Mouse (Mus musculus) NIH3T3 (cell line): ENCODE results near the gene Stag3.
A peak's percentile ranks its signal among the peaks of the same experiment; 100 is the strongest.

Experiments used
- DNase-seq: peaks from one replicate; pipeline ENCODE4 v3.0.0-alpha.2; 2012; ENCODE audit warnings: low read depth

Gene Stag3

DNA sequence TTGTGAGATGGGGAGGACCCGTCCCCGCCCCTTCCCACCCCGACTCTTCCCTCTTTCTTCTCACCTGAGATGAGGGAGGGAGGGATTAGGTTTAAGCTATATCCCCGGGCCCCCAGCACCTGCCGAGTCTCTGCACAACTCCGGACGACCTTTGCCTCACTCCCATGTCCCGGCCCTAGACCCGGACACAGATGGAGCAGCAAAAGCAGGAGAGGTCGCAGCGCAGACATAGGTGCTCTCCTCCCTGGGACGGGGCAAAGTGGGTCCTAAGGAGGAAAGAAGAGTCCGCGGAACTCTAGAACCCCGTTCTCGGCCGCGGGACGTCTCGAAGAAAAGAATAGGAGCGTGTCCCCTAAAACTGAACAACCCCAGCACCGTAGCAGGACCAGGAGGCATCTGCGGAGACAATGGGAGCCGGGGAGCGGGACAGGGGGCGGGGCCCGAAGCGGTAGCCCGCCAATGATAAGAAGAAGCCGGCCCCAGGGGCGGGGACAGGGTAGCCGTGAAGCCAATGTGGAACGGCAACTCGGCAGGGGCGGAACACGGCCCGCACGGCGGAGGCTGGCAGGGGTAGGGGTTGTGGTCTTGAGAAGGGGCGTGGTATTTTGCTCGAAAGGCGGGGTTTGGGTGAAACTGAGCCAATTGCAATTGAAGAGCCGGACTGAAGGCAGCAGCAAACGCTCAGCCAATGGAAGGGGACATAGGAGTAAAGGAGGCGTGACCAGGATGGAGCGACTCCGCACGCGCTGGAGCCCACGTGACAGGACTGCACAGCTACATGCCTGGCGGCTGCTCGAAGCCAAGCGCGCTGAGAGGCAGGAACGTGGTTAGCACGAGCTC, at the start of gene Stag3, which contains the start of the genes Gm43720 and Gpc2:
Gene Stag3, plus strand, starts transcription at position 656 of the 840 bp plus-strand sequence.
Gene Gm43720, minus strand, starts transcription at position 374 of the 840 bp plus-strand sequence.
Gene Gpc2, minus strand, starts transcription at position 421 of the 840 bp plus-strand sequence.
- DNase-seq, result no peak

DNA sequence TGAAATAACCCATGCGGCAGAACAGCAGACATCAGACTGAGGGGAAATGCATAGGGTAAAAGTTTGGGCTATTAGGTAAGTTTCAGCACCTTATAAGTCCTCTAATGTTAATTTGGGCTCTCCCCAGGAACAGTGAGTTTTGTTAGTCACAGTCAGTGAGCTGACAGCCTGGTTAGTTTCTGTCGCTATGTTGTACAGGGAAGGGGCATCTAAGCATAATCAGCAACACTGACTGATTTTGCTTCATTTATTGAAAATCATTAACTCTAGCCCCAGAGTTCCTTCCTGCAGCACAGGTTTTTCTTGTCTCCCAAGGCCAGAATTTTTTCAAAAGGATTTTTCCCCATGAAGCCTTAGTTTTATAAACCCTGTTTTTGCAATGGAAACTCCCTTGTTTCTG, 46.3 kb upstream of the Stag3 start:
- no peak for DNase-seq

DNA sequence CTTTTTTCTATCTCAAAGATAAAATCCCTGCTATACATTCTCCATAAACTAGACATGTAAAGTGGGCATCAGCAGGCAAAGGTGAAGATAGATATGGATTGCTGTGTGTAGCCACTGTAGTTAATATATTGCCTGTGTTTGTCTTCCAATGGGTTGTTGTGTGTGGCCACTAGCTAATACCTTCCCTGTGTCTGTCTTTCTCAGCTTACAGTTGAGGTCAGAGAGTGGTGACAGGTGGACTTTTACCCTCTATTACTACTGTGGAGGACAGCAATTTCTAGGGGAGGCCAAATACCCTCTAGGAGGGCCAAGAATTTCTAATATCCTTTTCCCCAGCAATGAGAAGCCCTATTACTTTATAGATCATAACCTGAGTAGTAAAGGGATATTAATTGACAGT, 45.8 kb upstream of the Stag3 start:
- DNase-seq, result no peak

DNA sequence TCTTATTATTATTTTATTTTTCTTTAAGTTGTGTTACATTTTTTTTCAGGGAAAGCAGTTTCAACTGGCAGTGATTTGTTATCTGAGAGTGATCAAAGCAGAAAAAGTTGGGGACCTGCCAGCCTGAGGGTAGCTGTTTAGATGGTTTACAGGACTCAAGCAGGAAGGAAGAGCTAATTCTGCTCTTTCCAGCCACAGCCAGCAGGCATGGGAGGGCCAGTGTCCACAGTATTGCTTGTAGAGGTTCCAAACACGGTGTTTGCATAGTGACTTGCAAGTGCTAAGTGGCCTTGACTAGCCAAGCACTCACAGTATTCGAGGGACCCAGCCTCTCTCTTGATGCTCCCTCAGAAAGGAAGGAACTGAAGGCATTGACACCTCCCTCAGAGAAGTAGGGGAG, 38.5 kb upstream of the Stag3 start:
- DNase-seq, result no peak

DNA sequence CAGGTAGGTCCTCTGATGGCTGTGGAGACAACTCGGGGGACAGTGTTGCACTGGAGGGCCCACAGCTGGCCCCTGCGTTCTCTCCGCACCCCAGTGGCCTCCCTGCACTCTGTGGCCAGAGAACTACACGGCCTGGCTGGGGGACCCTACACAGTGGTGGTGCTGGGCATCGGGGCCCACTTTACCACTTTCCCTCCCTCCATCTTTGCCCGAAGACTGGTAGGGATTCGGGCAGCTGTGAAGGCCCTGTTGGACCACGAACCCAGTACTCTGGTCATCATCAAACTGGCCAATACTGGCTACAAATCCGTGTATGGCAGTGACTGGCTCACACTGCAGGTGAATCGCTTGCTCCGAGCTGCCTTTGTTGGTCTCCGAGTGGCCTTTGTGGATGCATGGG, 28.9 kb upstream of the Stag3 start:
- DNase-seq, result no peak

DNA sequence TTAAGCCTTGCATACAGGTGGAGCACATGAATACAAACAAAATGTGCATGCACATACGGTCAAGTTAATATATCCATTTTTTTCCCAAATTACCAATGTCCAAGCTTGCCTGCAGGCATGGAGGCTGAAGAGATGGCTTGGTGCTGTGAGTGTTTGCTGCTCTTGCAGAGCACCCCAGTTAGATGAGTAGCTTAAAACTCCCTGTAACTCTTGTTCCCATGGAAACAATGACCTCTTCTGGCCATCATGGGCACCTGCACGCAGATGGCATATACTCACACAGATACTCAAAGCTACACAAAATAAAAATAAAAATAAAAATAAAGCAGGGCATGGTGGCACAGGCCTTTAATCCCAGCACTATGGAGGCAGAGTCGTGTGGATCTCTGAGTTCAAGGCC, 27.0 kb upstream of the Stag3 start:
- DNase-seq, result no peak

DNA sequence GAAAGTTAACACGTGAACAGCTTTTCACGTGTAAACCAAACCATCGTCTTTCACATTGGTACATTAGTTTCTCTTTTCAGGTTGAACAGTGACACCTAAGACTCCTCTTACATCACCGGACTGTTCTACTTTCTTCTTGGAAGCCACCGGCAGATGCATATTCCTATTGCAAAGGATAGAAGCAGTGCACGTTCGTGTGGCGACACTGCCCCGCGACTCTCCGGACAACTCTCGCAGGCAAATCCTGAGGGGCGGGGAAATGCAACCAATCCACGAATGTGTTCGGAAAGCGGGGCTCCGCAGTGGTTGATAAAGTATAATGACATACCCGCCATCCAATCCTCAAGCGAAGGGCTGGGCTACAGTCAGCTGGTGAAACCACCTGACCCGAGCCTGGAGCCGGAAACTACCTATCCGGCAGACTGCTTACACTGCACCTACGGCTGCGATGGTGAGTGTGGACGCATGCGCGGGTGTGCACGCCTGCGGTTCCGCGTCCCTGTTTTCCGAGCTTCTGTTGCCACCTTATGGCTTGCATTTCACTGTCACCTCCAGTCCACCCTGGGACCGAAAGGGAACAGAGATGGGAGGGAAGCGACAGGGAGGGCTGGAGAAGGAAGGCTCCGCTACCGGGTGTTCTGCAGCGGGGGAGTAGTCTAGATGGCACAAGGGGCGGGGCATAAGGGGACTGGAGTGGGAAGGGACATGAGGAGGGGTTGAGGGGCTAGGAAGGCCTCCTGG, 24.5 kb upstream of the Stag3 start, which contains the start of gene Lamtor4:
Gene Lamtor4, plus strand, starts transcription at position 130 of the 741 bp plus-strand sequence.
- peak; percentile 97 for DNase-seq

DNA sequence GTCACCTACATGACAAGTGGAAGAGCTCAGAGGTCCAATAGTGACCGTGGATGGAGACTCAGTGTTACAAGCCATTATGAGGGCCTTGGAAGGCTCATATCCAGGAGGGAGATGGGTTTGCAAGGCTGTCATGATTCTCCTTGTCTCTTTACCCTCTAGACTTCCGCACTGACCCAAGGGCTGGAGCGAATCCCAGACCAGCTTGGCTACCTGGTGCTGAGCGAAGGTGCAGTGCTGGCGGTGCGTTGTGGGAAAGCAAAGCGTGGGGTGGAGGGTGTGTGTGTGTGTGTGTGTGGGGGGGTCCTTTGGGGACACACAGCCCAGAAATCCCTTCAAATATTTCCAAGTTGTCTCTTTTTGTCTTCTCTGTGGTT, 24.0 kb upstream of the Stag3 start:
- DNase-seq, result no peak

DNA sequence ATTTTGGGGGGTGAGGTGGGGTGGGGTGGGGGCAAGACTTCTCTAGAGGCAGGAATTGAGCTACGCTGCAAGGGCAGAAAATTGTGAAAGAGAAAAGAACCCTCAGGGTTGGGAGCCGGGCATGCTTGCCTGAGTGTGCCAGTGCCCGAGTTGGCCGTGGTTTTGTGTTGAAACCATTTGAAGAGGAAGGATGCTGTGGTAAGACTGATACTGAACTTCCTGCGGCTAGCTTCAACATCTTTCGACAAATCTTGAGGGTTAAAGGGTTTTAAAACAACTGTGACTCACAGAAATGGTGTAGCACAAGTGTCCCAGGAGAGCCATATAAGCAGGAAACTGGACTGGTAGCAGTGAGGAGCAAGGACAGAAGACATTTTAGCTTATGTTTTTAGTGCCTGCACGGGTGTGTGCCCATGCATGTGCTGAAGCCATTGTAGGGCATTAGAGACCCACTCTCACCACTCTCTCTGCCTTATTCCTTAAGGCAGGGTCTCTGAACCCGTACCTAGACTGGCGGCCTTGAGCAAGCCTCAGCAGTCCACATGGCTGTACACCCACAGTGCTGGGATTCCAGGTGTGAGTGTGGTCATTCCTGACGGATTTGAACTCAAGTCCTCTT, 23.0 kb upstream of the Stag3 start:
- no peak for DNase-seq

DNA sequence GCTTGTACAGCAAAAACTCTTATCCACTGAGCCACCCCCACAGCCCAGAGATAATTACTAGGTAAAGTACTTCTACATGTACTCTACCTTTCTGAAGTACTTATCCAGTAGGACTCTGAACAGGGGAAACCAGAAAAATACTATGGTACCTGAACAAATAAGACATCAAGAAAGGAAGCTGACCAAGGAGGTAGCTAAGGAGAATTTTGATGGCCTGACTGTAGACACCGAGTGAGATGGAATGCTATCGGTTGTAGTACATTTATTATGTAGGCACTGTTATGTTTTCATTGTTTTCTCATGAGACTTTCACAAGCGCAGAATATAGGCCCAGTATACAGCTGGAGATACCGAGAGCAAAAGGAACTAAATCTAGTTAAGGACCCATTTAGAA, 22.5 kb upstream of the Stag3 start:
- DNase-seq, result no peak

DNA sequence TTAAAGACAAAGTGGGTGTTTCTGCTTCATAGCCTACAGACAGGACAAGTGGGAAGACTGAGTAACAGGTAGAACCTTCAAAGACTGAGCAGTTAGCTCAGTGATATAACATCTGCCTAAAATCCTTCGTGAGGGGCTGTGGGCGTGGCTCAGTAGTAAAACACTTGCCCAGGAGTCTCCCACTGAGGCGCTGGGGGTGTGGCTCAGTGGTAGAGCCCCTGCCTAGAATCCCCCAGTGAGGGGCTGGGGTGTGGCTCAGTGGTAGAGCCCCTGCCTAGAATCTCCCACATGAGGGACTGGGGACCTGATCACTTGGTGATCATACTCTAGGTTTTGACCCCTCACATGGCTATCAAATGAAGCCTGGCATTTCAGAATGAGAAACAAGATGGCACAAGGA, 22.0 kb upstream of the Stag3 start:
- DNase-seq, result no peak

DNA sequence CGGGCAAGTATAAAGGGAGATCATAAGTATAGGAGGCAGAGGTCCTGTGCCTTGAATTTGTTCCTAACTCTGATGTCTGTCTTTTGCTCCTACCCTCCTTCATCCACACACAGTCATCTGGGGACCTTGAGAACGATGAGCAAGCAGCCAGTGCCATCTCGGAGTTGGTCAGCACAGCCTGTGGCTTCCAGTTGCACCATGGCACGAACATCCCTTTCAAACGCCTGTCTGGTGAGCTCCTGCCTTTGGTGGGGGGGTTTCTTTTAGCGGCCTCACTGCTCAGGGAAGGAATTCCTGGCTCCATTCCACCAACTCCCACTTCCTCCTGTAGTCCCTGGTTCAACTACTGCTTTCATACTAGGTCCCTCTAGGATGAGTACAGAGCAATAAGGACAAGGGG, 21.5 kb upstream of the Stag3 start:
- no peak for DNase-seq

DNA sequence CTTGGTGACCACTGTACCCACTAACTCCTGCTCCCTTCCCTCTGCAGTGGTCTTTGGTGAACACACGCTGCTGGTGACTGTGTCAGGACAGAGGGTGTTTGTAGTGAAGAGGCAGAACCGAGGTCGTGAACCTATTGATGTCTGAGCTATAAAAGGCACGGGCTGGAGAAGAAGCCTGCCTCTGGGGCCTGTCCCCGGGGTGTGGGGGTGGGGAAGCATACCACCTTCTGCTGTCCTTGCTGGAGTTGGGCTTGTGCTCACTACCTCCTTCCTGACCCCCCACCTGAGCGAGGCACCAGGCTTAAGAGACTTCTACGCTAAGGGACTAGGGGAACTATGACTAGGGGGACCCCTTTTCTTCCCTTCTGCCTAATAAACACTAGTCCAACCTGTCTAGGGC, 21.0 kb upstream of the Stag3 start:
- no peak for DNase-seq

DNA sequence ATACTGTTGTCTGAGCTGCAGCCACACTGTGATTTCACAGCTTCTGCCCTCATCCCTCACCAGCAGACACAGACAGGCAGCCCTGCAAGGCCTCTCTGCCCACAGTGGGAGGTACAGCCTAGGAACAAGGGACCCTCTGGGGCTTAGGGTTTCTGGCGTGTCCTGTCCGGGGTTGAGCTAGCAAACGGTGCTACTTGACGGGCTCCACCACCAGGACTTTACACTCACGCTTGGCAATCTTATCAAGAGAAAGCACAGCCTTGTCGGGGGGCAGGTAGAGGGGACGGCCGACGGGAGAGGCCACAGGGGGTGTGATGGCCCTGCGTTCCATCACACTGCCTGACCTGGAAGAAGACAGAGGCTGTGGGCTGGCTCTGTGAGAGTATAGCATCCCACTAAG, 20.0 kb upstream of the Stag3 start:
- DNase-seq, result no peak

DNA sequence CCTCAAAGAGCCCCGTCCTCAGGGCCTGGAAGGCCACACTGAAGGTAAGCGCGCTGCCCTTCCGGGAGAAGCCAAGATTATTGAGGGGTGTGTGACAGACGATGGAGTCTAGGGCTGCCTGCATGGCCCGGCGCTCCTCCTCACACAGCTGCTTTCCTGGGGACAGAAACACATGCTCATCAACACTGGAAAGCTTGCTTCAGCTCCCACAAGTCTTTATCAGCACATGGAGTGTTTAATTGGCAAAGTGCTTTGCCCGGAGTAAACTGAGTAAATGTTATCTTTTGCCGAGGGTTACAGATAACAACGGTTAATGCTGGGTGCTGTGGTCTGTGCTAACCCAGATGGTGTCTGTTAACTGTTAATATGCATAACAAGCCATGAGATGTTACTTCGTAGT, 19.2 kb upstream of the Stag3 start:
- no peak for DNase-seq

DNA sequence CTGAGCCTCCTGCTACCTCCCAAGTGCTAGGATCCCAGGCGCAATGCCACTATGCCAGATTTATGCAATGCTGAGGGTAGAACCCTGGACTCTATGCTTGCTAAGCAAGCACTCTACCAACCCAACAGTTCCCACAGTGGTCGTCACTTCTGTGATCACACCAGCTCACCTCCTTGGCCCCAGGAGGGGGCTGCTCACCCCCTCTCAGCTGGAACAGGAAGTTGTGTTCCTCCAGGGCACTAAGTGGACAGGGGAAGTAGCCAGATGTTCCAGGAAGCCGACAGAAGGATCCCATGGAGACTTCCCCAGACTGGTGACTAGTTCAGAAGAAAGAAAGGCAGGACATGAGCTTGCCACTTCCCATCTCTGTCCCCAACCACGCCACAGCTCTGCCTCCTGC, 18.0 kb upstream of the Stag3 start:
- DNase-seq, result no peak

DNA sequence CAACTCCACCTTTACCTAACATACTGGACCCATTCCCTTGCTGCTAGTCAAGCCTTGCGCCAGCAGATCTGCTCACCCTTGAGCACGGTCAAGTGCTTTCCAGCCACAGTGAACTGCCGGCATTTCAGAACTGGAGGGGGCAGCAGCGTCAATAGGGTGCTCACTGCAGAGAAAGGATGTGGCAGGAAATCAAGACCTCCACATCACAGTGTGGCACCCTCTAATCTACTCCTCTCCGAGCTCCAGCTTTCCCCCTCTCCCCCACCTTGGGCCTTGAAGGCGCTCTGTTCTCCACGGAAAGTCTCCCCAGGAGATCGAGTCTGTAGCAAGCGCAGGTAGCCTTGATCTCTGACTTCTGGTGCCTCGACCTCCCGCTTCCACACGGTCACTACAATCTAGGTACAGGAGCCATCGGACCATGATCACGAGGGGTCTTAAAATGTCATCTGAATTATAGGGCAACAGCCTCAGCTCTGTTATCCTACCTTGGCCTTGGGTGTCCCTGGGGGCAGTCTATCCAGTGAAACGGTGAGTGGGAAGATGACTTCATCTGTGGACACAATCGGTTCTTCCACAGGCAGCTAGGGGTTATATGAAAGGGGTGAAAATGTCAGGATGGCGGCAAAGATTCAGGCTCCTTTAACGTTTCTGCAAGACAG, 17.3 kb upstream of the Stag3 start:
- DNase-seq, result peak; percentile 25

DNA sequence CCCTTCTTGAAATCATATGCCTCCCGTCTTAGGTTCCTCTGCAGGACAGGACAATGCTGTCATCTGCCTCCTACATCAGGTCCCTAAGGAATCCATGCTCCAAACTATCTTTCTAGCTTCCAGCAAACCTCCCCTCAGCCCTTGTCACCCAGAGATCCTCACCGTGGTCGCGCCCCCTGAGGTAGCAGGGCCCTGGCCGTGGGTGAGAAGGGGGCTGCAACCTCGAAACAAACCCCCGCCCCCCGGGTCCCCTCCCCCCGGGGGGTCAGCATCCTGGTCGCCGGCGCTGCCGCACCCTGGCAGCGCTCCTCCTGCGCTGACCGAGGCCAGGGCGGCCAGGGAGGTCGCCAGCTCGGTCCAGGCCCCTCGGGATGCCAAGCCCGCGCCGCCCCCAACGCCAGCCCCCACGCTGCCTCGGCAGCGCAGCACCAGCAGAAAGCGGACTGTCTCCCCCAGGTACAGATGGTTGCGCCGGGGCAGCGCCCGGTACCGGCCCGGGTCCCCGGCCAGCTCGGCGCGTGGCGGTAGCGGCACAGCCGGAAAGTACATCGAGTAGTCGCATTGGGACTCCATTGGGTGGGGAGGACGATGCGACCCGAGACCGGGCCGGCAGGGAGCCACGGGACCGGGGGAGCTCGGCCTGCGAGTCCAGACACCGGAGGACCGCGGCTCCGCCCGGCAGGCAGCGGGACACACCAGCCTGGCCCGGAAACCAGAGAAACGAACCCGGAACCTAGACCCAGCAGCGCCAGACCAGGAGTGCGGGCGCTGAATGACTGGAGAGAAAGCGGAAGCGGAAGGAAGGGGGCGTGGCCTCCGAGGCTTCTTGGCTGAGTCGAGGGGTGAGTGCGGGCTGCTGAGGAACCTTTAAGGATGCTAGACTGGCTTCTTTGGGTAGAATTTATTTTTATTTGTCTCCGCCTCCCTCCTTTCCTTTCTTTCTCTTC, 16.5 kb upstream of the Stag3 start, which contains the start of gene BC037034:
Gene BC037034, minus strand, starts transcription at position 774 of the 947 bp plus-strand sequence.
- DNase-seq, result peak; percentile 97

DNA sequence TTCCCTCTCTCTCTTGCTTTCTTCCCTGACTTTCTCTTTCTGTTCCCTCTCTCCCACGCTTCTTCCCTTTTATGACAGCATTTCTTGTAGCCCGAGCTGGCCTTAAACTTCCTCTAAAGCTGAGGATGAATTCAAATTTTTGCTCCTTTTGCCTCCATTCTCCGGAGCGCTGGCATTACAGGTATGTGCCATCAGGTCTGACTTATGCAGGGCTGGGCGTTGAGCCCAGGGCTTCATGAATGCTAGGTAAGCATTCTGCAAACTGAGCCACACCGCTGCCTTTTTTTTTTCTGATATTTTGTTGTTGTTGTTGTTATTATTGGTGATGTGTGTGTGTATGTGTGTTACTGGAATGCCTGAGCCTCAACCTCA, 15.8 kb upstream of the Stag3 start:
- no peak for DNase-seq

DNA sequence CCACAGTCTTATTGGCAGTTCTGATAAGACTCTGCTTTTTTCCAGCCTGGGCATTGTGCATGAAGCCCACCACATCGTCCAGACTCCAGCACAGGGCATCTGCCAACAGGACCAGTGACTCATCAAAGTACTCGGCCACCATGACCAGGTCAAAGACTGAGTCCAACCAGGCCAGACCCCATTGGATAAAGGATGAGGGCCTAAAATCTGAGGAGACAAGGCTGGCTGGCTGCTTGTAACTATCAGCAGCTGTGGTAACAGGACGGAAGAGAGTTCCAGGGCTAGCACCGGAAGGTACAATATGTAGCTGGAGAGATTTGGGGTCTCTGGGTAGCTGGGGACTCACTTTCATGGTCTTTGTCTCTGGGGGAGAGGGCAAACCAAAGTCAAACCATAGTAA, 14.3 kb upstream of the Stag3 start:
- DNase-seq, result no peak

DNA sequence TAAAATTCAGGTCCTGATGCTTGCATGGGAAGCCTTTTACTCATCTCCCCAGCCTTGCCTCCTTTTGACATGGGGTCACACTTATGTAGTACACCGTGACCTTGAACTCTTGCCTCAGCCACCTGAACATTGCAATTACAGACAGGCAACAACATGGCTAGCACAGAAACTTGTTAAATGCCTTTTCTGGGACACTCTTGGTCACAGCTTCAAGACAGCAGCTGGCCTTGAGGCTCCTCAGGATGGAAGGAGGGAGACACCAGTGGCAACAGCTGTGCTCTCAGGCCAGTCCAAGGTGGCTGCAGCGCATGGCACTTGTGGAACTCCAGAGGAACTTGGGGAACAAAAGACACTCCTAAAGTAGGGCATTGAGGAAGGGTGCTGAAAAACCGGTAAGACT, 12.9 kb upstream of the Stag3 start:
- DNase-seq, result no peak
